Mouse (Mus musculus) cerebellum, adult 2 months (tissue): ENCODE data around the gene Pbx1.

Experiments used
- CTCF ChIP-seq: fragments of 200-500 bp; IDR thresholded peaks from 2 replicates; pipeline ENCODE4 v1.5.1; 2011; ENCODE audit warnings: low read depth, mild to moderate bottlenecking, control low read depth, low read length, moderate library complexity, borderline replicate concordance; ENCODE audit not compliant: insufficient read depth
- POLR2A ChIP-seq: fragments of 200-500 bp; IDR thresholded peaks from 2 replicates; pipeline ENCODE4 v1.6.1; 2011; ENCODE audit warnings: low read length, control low read depth, borderline replicate concordance; ENCODE audit not compliant: insufficient read depth

GRCm38 (mm10) chr1:168382823-168383157 lies 49.3 kb downstream of the Pbx1 start:
- no peak for TF ChIP-seq CTCF
- no peak for TF ChIP-seq POLR2A
